Mouse (Mus musculus) cortical plate, adult 2 months (tissue): ENCODE measurements around the gene Actg1.

Source experiments
- CTCF ChIP-seq: fragments of 200-500 bp; IDR thresholded peaks from 2 replicates; pipeline ENCODE4 v1.5.1; 2011; ENCODE audit warnings: mild to moderate bottlenecking, control low read depth, low read length; ENCODE audit not compliant: insufficient read depth; ENCODE audit errors: extremely low read depth
- POLR2A ChIP-seq: fragments of 200-500 bp; IDR thresholded peaks from 2 replicates; pipeline ENCODE4 v1.6.1; 2011; ENCODE audit warnings: mild to moderate bottlenecking, low read length, control low read depth; ENCODE audit not compliant: insufficient read depth; ENCODE audit errors: extremely low read depth

DNA sequence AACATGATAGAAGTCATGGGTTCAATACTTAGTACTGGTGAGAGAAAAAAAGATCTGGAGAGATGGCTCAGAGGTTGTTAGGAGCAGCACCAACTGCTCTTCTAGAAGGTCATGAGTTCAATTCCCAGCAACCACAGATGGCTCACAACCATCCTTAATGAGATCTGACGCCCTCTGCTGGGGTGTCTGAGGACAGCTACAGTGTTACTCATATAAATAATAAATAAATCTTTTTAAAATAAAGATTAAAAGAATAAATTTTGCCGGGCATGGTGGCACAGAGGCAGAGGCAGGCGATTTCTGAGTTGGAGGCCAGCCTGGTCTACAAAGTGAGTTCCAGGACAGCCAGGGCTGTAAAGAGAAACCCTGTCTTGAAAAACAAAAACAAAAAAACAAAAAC is 9.6 kb downstream of the Actg1 start:
- TF ChIP-seq CTCF: no peak
- no peak for TF ChIP-seq POLR2A
